Mouse (Mus musculus) kidney, adult 2 months (tissue): ENCODE measurements around the gene Ppp1r36.

Experiments
- CTCF ChIP-seq: fragments of 200-500 bp; conservative IDR thresholded peaks from 2 replicates; pipeline ENCODE4 v1.5.1; 2011; ENCODE audit warnings: low read depth, mild to moderate bottlenecking, control low read depth, low read length, moderate library complexity, mixed read lengths; ENCODE audit not compliant: insufficient read depth, insufficient read length
- POLR2A ChIP-seq: fragments of 200-500 bp; IDR thresholded peaks from one replicate; pipeline ENCODE4 v1.6.1; 2011; ENCODE audit warnings: low read depth, low read length, control low read depth

GRCm38 (mm10) chr12:76474802-76475201 lies 57.5 kb downstream of the Ppp1r36 start:
- TF ChIP-seq POLR2A (no peak), CTCF (no peak)
